Mouse (Mus musculus) liver, embryonic 11.5 days (tissue): ENCODE measurements at regions not wholly inside any gene's neighbourhood (a gene's known extent, or its start where the extent isn't known, plus 50 kb on each side); places are given as distances from the start of the nearest gene placed in this dataset.

Experiments
- ATAC-seq: fragments of 200-750 bp; cut with Nextera tagmentation; replicated peaks from 2 replicates; pipeline ENCODE4 v1.8.0; 2017; ENCODE audit warnings: moderate number of reproducible peaks, mild to moderate bottlenecking, moderate TSS enrichment, moderate library complexity; ENCODE audit not compliant: low FRiP score
- DNase-seq: peaks from one replicate; pipeline ENCODE4 v3.0.0-alpha.2; 2017; ENCODE audit warnings: low spot score
- H3K27ac ChIP-seq: fragments of 300-500 bp; sonication (generic); 2 replicates; pipeline ENCODE4 v1.5.1; 2014; ENCODE audit warnings: mild to moderate bottlenecking, low read depth, low read length, control low read depth
- H3K27me3 ChIP-seq: fragments of 300-500 bp; sonication (generic); replicated peaks from 2 replicates; pipeline ENCODE4 v1.6.1; 2014; ENCODE audit warnings: low read length, mixed read lengths; ENCODE audit not compliant: control insufficient read depth, insufficient read depth
- H3K36me3 ChIP-seq: fragments of 300-500 bp; sonication (generic); 2 replicates; pipeline ENCODE4 v1.6.1; 2014; ENCODE audit warnings: mild to moderate bottlenecking, low read length, moderate library complexity, mixed read lengths; ENCODE audit not compliant: control insufficient read depth, insufficient read depth
- H3K4me1 ChIP-seq: fragments of 300-500 bp; sonication (generic); replicated peaks from 2 replicates; pipeline ENCODE4 v1.6.1; 2014; ENCODE audit warnings: low read length, mixed read lengths; ENCODE audit not compliant: control insufficient read depth, insufficient read depth
- H3K4me2 ChIP-seq: fragments of 300-500 bp; sonication (generic); 2 replicates; pipeline ENCODE4 v1.6.1; 2014; ENCODE audit warnings: mild to moderate bottlenecking, control low read depth, moderate library complexity
- H3K4me3 ChIP-seq: fragments of 300-500 bp; sonication (generic); 2 replicates; pipeline ENCODE4 v1.5.1; 2014; ENCODE audit warnings: low read depth, low read length, control low read depth
- H3K9ac ChIP-seq: fragments of 300-500 bp; sonication (generic); 2 replicates; pipeline ENCODE4 v1.6.1; 2014; ENCODE audit warnings: low read depth, low read length, control low read depth
- H3K9me3 ChIP-seq: fragments of 300-500 bp; sonication (generic); 2 replicates; pipeline ENCODE4 v1.6.1; 2016; ENCODE audit warnings: low read length, inconsistent platforms, mixed read lengths; ENCODE audit not compliant: control insufficient read depth
- WGBS: fragments of 180-500 bp; shearing (Covaris S2); extraction: QIAGEN DNeasy Blood & Tissue Kit; methylation state at CpG from one replicate; pipeline ENCODE4 v1.1.7; 2014; 5-methylcytosine and 5-hydroxymethylcytosine counted together

- no peak overlapping the region for H3K27ac ChIP-seq
- H3K9ac ChIP-seq: no peak overlapping the region
- no peak overlapping the region for H3K4me3 ChIP-seq
- no peak for ATAC-seq
- no peaks in the 10 kb centered on the region for H3K4me1 ChIP-seq
- H3K4me2 ChIP-seq: no peak overlapping the region
- no peaks in the 10 kb centered on the region for H3K27me3 ChIP-seq
- WGBS: 74% methylated on average over 4 of the region's 4 CpGs
- DNase-seq: no peak
- H3K36me3 ChIP-seq: no peaks in the 10 kb centered on the region
- H3K9me3 ChIP-seq: no peaks in the 10 kb centered on the region
Observed at GRCm38 (mm10) chr17:4639531-4639930, 354.6 kb upstream of the Arid1b start.

GRCm38 (mm10) chr17:4640555-4640954 is 353.6 kb upstream of the Arid1b start:
- Histone ChIP-seq H3K4me2 (no peak overlapping the region), H3K9ac (no peak overlapping the region), H3K4me1 (no peaks in the 10 kb centered on the region), H3K9me3 (no peaks in the 10 kb centered on the region), H3K27ac (no peak overlapping the region), H3K36me3 (no peaks in the 10 kb centered on the region), H3K27me3 (no peaks in the 10 kb centered on the region), H3K4me3 (no peak overlapping the region)
- no peak for ATAC-seq
- WGBS: 84% methylated on average over 7 of the region's 7 CpGs
- no peak for DNase-seq

GRCm38 (mm10) chr17:4641166-4641565 is 353.0 kb upstream of the Arid1b start:
- WGBS: 73% methylated on average over 4 of the region's 4 CpGs
- Histone ChIP-seq H3K9ac (no peak overlapping the region), H3K36me3 (no peaks in the 10 kb centered on the region), H3K4me3 (no peak overlapping the region), H3K9me3 (no peaks in the 10 kb centered on the region), H3K4me1 (no peaks in the 10 kb centered on the region), H3K27me3 (no peaks in the 10 kb centered on the region), H3K27ac (no peak overlapping the region), H3K4me2 (no peak overlapping the region)
- ATAC-seq (no peak), DNase-seq (no peak)

GRCm38 (mm10) chr17:4642046-4642445 is 352.1 kb upstream of the Arid1b start:
- Histone ChIP-seq H3K4me1 (no peaks in the 10 kb centered on the region), H3K4me3 (no peak overlapping the region), H3K27ac (no peak overlapping the region), H3K9ac (no peak overlapping the region), H3K36me3 (no peaks in the 10 kb centered on the region), H3K27me3 (no peaks in the 10 kb centered on the region), H3K9me3 (no peaks in the 10 kb centered on the region), H3K4me2 (no peak overlapping the region)
- 40% methylated on average over 1 of the region's 1 CpGs for WGBS
- DNase-seq: no peak
- no peak for ATAC-seq

GRCm38 (mm10) chr17:4643343-4643742 is 350.8 kb upstream of the Arid1b start:
- no peaks in the 10 kb centered on the region for H3K36me3 ChIP-seq
- H3K9ac ChIP-seq: no peak overlapping the region
- no peak overlapping the region for H3K27ac ChIP-seq
- ATAC-seq (no peak), DNase-seq (no peak)
- H3K4me3 ChIP-seq: no peak overlapping the region
- WGBS: 84% methylated on average over 6 of the region's 6 CpGs
- no peaks in the 10 kb centered on the region for H3K9me3 ChIP-seq
- H3K27me3 ChIP-seq: no peaks in the 10 kb centered on the region
- H3K4me2 ChIP-seq: no peak overlapping the region
- H3K4me1 ChIP-seq: no peaks in the 10 kb centered on the region

- no peak for ATAC-seq
- Histone ChIP-seq H3K36me3 (no peaks in the 10 kb centered on the region), H3K9me3 (no peaks in the 10 kb centered on the region), H3K4me1 (no peaks in the 10 kb centered on the region), H3K27me3 (no peaks in the 10 kb centered on the region), H3K27ac (no peak overlapping the region), H3K9ac (no peak overlapping the region), H3K4me2 (no peak overlapping the region), H3K4me3 (no peak overlapping the region)
- DNase-seq: no peak
- 83% methylated on average over 4 of the region's 4 CpGs for WGBS
Observed at GRCm38 (mm10) chr17:4648603-4649002, 345.5 kb upstream of the Arid1b start.

- H3K4me1 ChIP-seq: no peaks in the 10 kb centered on the region
- no peak for DNase-seq
- no peaks in the 10 kb centered on the region for H3K9me3 ChIP-seq
- H3K4me2 ChIP-seq: no peak overlapping the region
- H3K27me3 ChIP-seq: no peaks in the 10 kb centered on the region
- 82% methylated on average over 3 of the region's 3 CpGs for WGBS
- H3K36me3 ChIP-seq: no peaks in the 10 kb centered on the region
- no peak overlapping the region for H3K27ac ChIP-seq
- H3K9ac ChIP-seq: no peak overlapping the region
- no peak overlapping the region for H3K4me3 ChIP-seq
- no peak for ATAC-seq
Observed at GRCm38 (mm10) chr17:4654221-4654620, 339.9 kb upstream of the Arid1b start.

GRCm38 (mm10) chr17:4661996-4662395 is 332.1 kb upstream of the Arid1b start:
- H3K9ac ChIP-seq: no peak overlapping the region
- no peaks in the 10 kb centered on the region for H3K4me1 ChIP-seq
- no peaks in the 10 kb centered on the region for H3K27me3 ChIP-seq
- H3K4me3 ChIP-seq: no peak overlapping the region
- H3K4me2 ChIP-seq: no peak overlapping the region
- DNase-seq (no peak), ATAC-seq (no peak)
- H3K36me3 ChIP-seq: no peaks in the 10 kb centered on the region
- H3K9me3 ChIP-seq: no peaks in the 10 kb centered on the region
- 88% methylated on average over 5 of the region's 5 CpGs for WGBS
- no peak overlapping the region for H3K27ac ChIP-seq

GRCm38 (mm10) chr17:4668511-4668910 is 325.6 kb upstream of the Arid1b start:
- Histone ChIP-seq H3K4me2 (no peak overlapping the region), H3K27me3 (no peaks in the 10 kb centered on the region), H3K27ac (no peak overlapping the region), H3K9me3 (no peaks in the 10 kb centered on the region), H3K36me3 (no peaks in the 10 kb centered on the region), H3K4me1 (no peaks in the 10 kb centered on the region), H3K9ac (no peak overlapping the region), H3K4me3 (no peak overlapping the region)
- 78% methylated on average over 3 of the region's 3 CpGs for WGBS
- ATAC-seq (no peak), DNase-seq (no peak)
